Mouse (Mus musculus): ENCODE results near the gene Slc17a7.

GRCm38 (mm10) chr7:45117566-45117965 is 46.2 kb upstream of the Slc17a7 start:
- TF ChIP-seq POLR2A (IDR thresholded peaks at IDR 0.05; ENCODE audit: insufficient read length, low read depth) (no peak), MAX (IDR thresholded peaks at IDR 0.05; ENCODE audit: low read depth) (no peak), USF1 (IDR thresholded peaks at IDR 0.05; ENCODE audit: low read depth) (no peak), MYOG (IDR thresholded peaks at IDR 0.05; ENCODE audit: control insufficient read depth in 1 of 3, insufficient read depth in 1 of 3, insufficient read length in 2 of 3, low read depth in 2 of 3) (no peak), REST (IDR thresholded peaks at IDR 0.05; ENCODE audit: insufficient read depth, insufficient read length) (no peak), MYOD1 (IDR thresholded peaks at IDR 0.05; ENCODE audit: control insufficient read depth in 1 of 3, insufficient read length in 2 of 3, low read depth in 2 of 3) (no peak), E2F4 (IDR thresholded peaks at IDR 0.05; ENCODE audit: insufficient read depth) (no peak), POLR2AphosphoS2 (IDR thresholded peaks at IDR 0.05; ENCODE audit: insufficient read length, low read depth) (no peak), CEBPB (IDR thresholded peaks at IDR 0.05; ENCODE audit: insufficient read depth, poor library complexity, severe bottlenecking) (no peak), TCF12 (IDR thresholded peaks at IDR 0.05; ENCODE audit: insufficient read depth, poor library complexity, severe bottlenecking) (no peak), SRF (IDR thresholded peaks at IDR 0.05; ENCODE audit: control insufficient read depth, insufficient read length, low read depth) (no peak)

Data from myocyte (in vitro differentiated cells).